Mouse (Mus musculus) testis, postnatal 14 days (tissue): ENCODE data around the gene Fzd2.
A peak's percentile ranks its signal among the peaks of the same experiment; 100 is the strongest.

Source experiments
- DNase-seq: peaks from one replicate; pipeline ENCODE4 v3.0.0; 2021; ENCODE audit warnings: low spot score

Gene Fzd2

DNA sequence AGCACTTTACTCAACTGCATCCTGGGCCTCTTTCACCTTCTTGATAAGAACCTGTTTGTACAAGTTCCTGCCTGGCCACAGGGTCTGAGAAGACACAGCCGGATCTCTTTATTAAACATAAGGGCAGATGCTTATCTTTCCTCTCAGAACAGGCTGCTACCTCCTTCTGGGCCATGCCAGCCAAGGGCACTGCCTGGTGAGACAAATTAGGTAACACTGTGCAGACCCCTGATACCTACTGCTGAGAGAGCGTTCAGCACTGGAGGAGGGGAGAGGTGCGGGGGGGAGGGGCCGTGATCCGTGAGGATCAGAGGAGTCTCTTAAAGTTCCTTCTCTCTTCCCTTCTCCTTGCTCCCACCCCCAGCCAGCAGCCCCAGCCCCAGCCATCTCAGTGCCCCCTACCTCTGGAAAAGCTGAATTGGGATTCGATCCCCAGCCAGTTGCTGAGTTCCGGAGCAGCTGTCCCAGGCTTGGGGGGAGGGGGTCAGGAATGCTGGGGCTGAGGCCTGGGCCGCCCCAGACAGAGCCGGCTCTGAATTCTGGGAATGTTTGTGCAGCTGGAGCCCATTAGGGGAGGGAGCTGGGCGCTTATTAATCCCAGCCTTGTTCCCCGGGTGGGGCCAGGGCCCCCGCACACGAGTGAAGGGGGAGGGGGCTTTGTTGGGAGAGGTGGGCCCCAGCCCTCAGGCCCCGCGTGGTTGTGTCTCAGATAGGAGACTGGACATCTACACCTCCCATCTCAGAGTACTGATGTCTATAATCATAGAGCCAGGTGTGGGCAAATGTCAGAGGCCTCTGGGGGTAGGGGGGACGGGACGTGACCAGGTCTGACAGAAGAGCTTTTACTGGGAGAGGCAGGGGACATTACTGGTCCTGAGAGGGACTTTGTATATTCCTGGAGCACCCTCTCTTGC is 19.9 kb downstream of the Fzd2 start:
- peak; percentile 32 for DNase-seq

DNA sequence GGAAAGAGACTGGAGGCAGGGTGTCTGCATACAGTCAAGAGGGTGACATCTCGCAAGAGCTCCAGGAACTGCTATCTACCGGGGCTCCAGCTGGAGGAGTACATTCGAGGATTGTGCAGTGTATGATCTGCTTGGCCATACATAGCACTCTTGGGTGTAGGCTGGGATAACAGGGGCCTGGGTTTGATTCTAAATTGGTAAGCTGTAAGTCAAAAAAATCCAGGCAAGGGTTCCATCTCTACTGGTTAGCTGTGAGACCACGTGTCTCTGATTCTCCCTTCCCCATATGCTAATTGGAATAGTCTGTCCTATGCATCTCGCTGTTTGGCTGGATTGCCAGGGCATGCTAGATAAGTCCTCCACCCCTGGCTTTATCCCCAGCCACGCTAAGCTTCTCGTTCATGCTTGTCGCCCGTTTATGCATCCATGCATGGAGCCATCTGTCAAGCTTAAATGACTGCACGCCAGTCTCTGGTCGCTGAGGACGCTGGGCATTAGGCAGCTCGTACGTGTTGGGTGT is 20.8 kb downstream of the Fzd2 start:
- DNase-seq: no peak

DNA sequence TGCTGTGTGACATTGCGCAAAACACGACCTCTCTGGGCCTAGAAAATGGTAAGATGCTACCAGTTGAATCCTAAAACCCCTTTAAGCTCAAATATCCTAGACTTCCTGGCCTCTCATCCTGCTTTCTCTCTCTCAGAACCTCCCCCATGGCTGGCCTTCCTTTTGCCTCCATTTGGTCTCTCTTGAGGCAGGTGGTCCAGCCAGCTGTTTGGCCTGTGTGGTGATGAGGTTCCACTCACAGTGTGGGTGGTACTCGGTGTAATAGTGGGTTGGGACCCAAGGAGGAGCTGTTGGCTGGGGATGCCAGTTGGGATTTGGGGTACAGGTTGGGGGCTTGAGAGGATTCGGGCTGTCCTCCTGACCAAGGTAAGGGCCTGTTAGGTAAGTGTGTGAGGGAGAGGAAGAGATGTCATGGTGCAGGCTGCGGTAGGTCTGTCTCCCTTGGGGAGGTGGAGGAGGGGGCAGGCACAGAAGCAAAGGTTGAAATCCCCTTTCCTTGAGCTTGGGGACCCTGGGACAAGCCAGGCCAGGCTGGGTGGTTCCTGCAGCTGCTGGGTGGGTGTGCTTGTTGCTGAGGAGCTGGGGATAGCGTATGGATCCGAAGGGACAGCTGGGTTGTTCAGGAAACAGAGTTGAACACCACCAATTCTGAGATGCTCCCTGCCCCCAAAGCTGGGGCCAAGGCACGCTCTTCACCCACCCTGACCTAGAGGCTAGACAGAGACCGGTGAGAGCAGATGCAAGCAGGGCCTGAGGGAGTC is 23.2 kb downstream of the Fzd2 start:
- DNase-seq: no peak

DNA sequence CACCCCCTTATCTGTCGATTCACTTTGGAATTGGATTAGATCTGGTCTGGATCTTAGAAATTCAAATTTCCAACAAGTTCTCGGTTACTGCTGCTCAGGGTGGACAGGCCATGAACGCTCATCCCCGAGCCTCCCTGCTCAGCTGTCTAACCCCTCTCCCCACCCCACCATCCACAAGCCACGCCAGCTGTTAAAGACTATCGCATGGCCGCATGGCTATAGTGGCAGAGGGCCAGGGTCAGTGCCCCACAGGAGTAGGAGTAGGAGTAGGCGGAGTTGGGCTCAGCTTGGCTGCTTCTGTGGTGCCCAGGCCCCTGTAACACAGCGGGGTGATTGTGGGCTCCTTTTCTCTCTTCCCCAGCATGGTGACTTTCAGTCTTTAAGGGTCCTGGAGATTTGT is 24.3 kb downstream of the Fzd2 start:
- DNase-seq: no peak

DNA sequence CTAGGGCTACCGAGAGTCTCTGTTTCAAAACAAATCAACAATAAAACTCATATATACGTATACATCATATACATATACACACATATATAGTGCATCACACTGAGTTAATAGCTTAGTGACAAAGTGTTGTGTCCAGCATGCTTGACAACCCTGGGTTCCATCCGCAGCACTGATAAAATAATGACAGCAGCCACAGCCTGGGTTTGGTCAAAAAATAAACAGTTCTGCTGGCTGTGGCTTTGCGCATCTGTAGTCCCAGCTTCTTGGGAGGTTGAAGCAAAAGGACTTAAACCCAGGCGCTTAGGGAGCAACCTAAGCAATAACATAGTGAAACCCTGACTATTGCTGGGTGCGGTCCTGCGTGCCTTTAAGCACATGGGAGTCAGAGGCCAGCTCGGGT is 25.2 kb downstream of the Fzd2 start:
- no peak for DNase-seq

DNA sequence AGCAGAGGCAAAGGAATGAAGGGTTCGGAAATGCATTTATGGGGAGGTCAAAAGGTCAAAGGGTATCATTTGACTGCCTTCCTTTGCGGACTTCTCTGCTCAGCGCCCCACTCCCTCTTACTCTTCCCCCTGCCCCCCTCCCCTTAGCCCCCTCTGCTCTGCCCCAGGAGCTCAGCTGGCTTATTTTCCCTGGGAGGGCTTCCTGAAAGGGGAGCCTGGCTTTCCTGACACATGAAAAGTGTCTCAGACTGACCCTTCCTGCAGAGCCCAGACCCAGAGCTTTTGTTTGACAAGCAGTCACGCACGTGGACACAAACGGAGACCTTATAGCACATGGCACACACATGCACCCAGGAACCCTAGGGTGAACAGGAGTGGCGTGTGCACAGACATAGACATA is 26.5 kb downstream of the Fzd2 start:
- DNase-seq: no peak

DNA sequence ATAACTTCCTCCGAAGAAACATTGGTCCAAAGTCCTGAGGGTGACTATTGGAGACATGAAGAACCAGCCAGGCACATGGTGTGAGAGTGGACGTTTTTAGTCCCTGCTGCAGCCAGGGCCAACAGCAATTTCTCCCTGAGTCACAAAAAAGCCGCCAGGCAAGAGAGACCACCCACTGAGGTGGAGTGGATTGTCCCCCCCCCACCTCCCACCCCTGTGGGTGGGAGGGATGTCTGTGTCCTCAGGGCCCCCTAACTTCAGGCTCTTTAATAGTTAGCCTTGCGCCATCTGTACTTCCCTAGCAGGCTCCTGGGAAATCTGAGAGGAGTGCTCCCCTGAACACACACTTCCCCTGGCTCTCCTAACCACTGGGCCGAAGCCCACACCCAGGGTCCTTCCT is 27.0 kb downstream of the Fzd2 start:
- no peak for DNase-seq

DNA sequence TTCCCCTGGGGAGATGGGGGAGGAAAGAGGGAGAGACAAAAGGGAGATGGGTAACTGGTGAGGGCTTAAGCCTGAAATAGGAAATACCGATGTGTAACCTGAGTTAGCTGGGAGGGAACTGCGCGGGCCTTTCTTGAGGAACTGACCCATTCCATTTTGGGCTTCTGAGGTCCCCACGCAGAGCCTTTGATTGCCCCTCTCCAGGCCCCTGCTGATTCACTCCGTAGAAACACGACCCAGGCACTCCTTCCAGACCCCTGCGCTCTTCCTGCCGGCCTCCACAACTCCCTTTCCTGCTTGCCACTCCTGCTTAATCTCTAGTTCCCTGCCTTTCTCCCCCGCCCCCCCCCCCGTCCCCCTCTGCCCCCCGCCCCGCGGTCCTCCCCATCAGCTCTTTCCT is 28.5 kb downstream of the Fzd2 start:
- no peak for DNase-seq

DNA sequence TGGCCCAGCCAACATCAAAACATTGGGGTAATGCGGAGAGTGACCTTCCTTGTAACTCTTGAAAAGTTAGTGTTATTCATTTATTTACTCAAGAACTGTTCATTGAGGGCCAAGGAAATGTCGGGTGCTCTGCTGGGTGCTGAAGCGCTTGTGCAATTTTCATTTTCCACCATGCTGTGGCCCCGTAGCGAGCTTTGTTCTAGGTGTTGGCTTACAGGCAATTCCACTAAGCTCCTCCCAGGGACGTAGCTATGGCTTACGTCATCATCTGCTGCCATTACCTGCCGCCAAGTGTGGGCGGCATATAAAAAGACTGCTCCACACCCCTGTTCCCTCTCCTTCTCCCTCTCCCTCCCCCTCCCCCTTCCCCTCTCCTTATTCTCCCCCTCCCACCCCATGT is 29.2 kb downstream of the Fzd2 start:
- no peak for DNase-seq

DNA sequence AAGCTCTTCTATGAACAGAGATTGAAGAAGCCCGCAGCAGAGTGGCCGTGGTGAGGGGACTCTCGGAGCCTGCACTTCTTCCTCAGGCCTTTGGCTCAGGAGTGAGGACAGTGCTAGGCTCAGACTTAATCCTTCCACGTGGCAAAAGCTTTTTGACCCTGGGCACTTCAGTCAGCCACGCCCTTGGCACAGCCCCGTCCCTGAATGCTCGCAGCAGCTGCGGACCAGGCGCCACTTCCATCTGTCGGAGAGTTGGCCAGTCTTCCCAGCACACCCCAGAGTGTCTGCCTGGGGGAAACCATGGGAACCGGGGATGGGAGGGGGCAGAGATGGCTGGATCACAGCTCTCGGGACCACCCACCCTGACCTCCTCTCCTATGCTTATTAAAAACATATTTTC is 32.7 kb downstream of the Fzd2 start:
- DNase-seq: no peak

DNA sequence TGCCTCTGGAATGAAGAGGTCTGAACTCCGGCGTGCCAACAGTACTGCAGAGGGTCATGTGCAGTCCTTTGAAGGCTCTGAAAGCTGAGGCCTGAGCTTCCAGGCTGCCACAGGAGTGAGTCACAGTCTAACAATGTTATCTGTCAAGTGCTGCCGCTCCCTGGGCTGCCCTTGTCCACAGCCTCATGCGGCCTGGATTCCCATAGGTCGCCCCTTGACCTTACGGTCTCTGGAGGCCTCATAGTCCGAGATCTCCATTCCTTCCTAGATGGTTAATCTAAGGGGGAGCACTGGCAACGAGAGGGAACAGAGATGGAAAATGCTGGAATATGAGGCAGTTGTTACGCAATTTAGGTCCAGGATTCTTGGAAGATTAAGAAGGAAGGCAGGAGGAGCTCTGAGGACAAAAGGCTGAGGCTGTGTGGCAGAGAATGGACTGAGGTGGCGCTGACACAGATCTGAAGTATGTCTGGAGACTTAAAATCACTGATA is 39.7 kb downstream of the Fzd2 start:
- no peak for DNase-seq

DNA sequence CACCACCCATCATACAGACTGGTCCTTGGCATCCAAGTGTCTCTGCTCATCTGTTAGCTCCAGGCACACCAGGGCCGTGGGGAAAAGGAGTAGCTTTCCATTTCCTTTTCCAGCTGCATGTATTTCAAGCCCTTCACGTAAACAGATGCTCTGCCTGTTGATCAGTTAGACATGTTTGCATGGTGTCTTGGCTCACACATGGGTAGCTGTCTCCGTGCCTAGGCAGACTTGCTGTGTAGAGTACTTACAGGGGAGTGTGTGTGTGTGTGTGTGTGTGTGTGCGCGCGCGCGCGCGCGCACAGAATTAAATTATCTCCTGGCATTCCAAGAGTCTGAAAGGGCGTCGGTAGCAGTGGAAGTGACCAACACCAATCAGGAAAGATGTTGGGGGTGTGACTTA is 42.0 kb downstream of the Fzd2 start:
- DNase-seq: no peak

DNA sequence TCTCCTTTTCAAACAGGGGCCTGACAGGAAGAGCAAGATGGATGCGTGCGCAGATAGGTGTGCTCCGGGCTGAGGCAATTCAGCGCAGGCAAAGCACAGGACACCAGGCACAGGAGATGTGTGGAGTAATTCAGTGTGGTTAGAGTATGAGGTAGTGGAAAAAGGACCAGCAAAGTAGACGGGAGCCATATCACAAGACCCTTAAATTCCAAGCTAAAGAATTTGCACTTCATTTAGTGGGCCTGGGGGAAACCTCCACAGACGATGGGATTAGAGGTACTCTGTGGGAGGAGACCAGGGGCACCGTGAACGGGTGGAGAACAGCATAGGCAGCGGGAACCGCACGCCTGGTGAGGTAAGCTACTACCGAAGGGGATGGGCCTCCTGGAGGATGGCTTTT is 43.7 kb downstream of the Fzd2 start:
- DNase-seq: no peak

DNA sequence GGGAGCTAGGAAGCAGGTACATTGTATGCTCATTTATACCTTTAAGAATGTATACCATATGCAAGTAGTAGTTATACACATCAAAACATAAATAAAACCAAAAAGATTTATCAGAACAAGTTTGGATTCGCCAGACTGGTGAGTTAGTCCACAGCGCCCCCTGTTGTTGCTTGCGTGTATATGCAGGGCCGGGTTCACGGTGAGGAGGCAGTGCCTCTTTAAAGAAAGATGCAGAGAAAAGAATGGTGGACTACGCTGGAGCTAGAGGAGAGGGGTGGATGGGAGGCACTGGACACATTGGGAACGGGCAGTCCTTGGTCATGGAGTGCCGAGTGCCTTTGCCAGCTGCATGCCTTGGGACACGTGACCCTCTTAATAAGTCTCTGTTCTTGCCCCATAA is 47.2 kb downstream of the Fzd2 start:
- DNase-seq: peak; percentile 69

DNA sequence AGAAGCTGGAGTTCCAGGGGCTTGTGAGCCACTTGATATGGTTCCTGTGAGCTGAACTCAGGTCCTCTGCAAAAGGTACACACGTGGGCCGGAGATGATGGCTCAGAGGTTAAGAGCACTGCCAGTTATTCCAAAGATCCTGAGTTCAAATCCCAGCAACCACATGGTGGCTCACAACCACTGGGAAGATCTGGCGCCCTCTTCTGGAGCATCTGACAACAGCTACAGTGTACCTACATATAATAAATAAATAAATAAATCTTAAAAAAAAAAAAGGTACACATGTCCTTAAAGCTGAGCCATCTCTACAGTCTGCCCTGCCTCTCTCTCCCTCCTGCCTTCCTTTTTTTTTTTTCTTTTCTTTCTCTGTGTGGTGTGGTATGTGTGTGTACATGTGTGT is 48.6 kb downstream of the Fzd2 start:
- DNase-seq: no peak

DNA sequence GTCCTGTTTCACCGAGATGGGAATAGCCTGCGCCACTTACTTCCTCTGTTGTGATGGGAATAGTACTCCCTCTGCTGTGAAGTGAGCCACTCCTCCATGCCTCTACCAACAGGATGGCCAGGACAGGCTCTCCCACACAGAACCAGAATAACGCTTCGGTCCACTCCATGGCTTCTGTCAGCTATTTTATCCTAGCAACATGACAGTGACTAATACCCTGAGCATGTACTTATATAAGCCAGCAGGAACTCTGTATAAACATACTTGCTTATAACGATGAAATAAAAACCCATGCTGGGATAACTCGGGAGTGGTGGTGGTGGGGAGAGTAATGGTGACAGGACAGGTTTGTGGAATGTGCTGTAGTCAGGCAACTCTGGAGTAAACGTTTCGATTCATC is 51.7 kb downstream of the Fzd2 start:
- DNase-seq: no peak

DNA sequence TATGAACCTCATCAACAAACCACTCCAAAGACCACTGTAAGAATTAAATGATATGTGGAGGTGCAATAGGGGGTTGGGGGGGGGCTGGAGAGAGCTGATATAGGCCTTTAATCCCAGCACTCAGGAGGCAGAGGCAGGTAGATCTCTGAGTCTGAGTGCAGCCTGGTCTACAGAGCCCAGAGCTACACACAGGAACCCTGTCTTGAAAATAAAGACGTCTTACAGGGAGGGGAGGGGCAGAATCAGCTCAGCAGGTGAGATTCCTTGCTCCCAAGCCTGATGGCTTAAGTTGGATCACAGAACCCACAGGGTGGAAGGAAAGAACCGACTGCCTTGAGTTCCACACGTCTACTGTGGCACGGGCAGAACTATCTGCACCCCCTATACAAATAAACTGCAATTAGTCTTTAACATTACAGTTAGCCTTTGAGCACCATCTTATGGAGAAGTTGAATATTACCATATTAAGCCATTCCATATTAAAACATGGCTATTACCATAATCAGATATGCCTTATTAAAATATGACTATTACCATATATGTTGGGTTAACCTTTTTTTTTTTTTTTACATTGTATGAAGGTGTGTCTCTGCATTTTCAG is 52.2 kb downstream of the Fzd2 start:
- no peak for DNase-seq

DNA sequence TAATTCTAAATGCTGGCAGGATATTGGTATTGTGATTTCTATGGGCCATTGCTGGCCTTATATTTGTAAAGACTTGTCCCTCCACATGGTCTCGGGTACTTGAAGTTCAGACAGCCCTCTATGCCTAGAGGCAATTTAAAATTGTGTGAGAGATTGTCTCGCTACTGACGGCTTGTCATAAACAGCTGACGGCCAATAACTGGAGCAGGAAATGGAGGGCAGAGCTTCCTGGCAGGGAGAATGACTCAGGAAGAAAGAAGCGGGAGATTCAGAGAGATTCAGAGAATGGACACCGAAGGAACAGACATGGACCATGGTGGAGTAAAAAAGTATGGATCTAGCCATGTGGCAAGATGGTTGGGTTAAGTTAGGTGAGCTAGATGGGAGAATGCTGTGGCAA is 52.7 kb downstream of the Fzd2 start:
- no peak for DNase-seq
